Mouse (Mus musculus) myocyte (in vitro differentiated cells): Measurements from ENCODE around the gene Cblb. TPM values are rescaled to one million over a fixed set of nuclear protein-coding genes. Genes with fewer than 3 reads are reported as not detected.

ENCODE experiments used
- H3K27me3 ChIP-seq: one replicate; pipeline ENCODE4 v1.6.1; 2011; ENCODE audit not compliant: control insufficient read depth, insufficient read depth, insufficient read length
- H3K36me3 ChIP-seq: one replicate; pipeline ENCODE4 v1.6.1; 2011; ENCODE audit not compliant: control insufficient read depth, insufficient read depth
- H3K4me2 ChIP-seq: one replicate; pipeline ENCODE4 v1.6.1; 2011; ENCODE audit warnings: low read depth, control low read depth
- H3K4me3 ChIP-seq: one replicate; pipeline ENCODE4 v1.5.1; 2011; ENCODE audit warnings: mild to moderate bottlenecking, control low read depth, moderate library complexity
- H3K79me2 ChIP-seq: one replicate; pipeline ENCODE4 v1.6.1; 2011; ENCODE audit not compliant: control insufficient read depth, insufficient read depth
- H3ac ChIP-seq: one replicate; pipeline ENCODE4 v1.6.1; 2011; ENCODE audit not compliant: control insufficient read depth, insufficient read length
- CEBPB ChIP-seq: IDR thresholded peaks from 2 replicates; pipeline ENCODE4 v1.6.1; 2011; ENCODE audit warnings: mild to moderate bottlenecking, moderate library complexity; ENCODE audit not compliant: poor library complexity, insufficient read depth, severe bottlenecking
- E2F4 ChIP-seq: IDR thresholded peaks from one replicate; pipeline ENCODE4 v1.6.1; 2011; ENCODE audit warnings: mild to moderate bottlenecking, control low read depth, moderate library complexity; ENCODE audit not compliant: insufficient read depth
- MAX ChIP-seq: IDR thresholded peaks from one replicate; pipeline ENCODE4 v1.6.1; 2011; ENCODE audit warnings: low read depth, mild to moderate bottlenecking, control low read depth
- MYOD1 ChIP-seq, 3 experiments: IDR thresholded peaks; one replicate each; pipeline ENCODE4 v1.6.1; 2011; ENCODE audit warnings: control low read depth in 2 of 3, low read depth in 2 of 3, mild to moderate bottlenecking in 2 of 3, moderate library complexity in 1 of 3; ENCODE audit not compliant: insufficient read length in 2 of 3, control insufficient read depth in 1 of 3
- MYOG ChIP-seq, 3 experiments: IDR thresholded peaks; one replicate each; pipeline ENCODE4 v1.6.1; 2011; ENCODE audit warnings: control low read depth in 2 of 3, low read depth in 2 of 3, mild to moderate bottlenecking in 2 of 3; ENCODE audit not compliant: insufficient read length in 2 of 3, control insufficient read depth in 1 of 3, insufficient read depth in 1 of 3
- POLR2A ChIP-seq: IDR thresholded peaks from one replicate; pipeline ENCODE4 v1.6.1; 2011; ENCODE audit warnings: low read depth, mild to moderate bottlenecking, control low read depth, moderate library complexity; ENCODE audit not compliant: insufficient read length
- POLR2AphosphoS2 ChIP-seq: IDR thresholded peaks from one replicate; pipeline ENCODE4 v1.6.1; 2011; ENCODE audit warnings: low read depth, control low read depth; ENCODE audit not compliant: insufficient read length
- REST ChIP-seq: IDR thresholded peaks from one replicate; pipeline ENCODE4 v1.6.1; 2011; ENCODE audit warnings: mild to moderate bottlenecking, control low read depth, moderate library complexity; ENCODE audit not compliant: insufficient read depth, insufficient read length
- SRF ChIP-seq: IDR thresholded peaks from one replicate; pipeline ENCODE4 v1.6.1; 2011; ENCODE audit warnings: low read depth; ENCODE audit not compliant: control insufficient read depth, insufficient read length
- TCF12 ChIP-seq: IDR thresholded peaks from one replicate; pipeline ENCODE4 v1.6.1; 2011; ENCODE audit warnings: mild to moderate bottlenecking, control low read depth; ENCODE audit not compliant: poor library complexity, insufficient read depth, severe bottlenecking
- TCF3 ChIP-seq: IDR thresholded peaks from one replicate; pipeline ENCODE4 v1.6.1; 2011; ENCODE audit warnings: low read depth, control low read depth; ENCODE audit not compliant: insufficient read length
- USF1 ChIP-seq: IDR thresholded peaks from one replicate; pipeline ENCODE4 v1.6.1; 2011; ENCODE audit warnings: low read depth, mild to moderate bottlenecking, control low read depth, moderate library complexity
- polyA plus RNA-seq: library from polyadenylated mRNA; unstranded; fragments of >200 nt; fragmentation: generic; extraction: Trizol; gene quantifications from one replicate; pipeline ENCODE4 v1.2.1, GENCODE M21; 2012; ENCODE audit warnings: missing spikeins

Gene Cblb
- polyA plus RNA-seq, 1 experiment: 7.7 TPM

DNA sequence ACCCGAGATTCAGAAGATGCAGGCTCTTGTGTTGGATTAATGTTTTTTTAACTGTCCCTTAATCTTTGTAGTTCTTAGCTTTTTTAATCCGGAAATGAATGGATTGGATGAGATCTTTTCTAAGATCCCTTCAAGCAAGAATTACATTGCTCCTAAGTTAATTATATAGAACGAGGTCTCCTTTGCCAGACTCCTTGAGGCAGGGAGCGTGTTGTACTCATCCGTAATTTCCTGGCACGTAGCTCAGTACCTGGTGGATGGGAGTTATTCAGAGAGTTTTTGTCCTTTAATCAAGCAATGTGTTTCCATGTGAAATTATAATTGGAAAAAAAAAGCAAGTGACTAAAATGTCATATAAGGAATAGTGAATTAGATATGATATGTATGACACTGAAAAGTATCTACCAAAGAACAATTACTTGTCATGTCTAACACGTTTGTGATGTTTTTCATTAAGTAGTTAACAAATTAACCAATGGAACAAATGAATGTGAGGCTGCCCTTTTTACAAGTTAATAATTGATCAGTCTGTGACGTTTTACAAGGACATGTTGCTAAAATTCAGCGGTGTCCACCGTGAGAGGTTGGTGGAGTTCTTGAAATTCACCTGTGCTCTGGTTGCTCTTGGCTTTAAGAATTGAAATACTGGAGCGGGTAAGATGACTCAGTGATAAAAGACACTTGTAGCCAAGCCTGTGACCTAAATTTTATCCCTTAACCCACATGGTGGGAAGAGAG lies 12.5 kb downstream of the Cblb start:
- TF ChIP-seq USF1: no peak
- TF ChIP-seq POLR2AphosphoS2: no peak
- TF ChIP-seq E2F4: no peak
- no peak for TF ChIP-seq REST
- no peak overlapping the region for H3K4me2 ChIP-seq
- H3ac ChIP-seq: no peak overlapping the region
- H3K27me3 ChIP-seq: no peaks in the 10 kb centered on the region
- no peak overlapping the region for H3K4me3 ChIP-seq
- H3K36me3 ChIP-seq: peaks cover 19% of the 10 kb centered on the region
- peaks cover 78% of the 10 kb centered on the region for H3K79me2 ChIP-seq

DNA sequence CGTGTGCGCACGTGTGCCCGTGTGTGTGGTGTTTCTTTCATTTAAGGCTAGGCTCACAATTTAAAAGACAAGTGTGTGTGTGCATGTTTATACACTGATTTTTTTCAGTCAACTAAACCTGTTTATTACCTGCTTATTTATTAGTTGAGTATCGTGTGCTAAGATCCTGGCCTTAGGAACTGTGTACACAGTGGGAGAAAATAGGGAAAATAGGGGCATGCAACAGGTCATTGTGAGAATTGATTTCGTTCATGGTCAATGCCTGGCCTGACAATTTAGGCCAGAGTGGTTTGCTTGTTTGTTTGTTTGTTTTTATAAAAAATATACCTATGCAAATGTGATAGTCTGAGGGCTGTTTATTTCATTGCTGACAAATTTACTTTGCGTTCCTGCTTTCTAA lies 13.5 kb downstream of the Cblb start:
- no peak overlapping the region for H3ac ChIP-seq
- peaks cover 21% of the 10 kb centered on the region for H3K36me3 ChIP-seq
- H3K4me2 ChIP-seq: no peak overlapping the region
- H3K27me3 ChIP-seq: no peaks in the 10 kb centered on the region
- H3K79me2 ChIP-seq: peaks cover 69% of the 10 kb centered on the region
- H3K4me3 ChIP-seq: no peak overlapping the region
- no peak for TF ChIP-seq MYOD1 (IDR thresholded peaks at IDR 0.05; ENCODE audit: control insufficient read depth in 1 of 3, insufficient read length in 2 of 3, low read depth in 2 of 3)
- TF ChIP-seq REST: no peak
- TF ChIP-seq E2F4: no peak
- TF ChIP-seq TCF3: no peak
- TF ChIP-seq SRF: no peak
- TF ChIP-seq POLR2A: no peak
- TF ChIP-seq TCF12: no peak
- TF ChIP-seq USF1: no peak
- TF ChIP-seq MYOG (IDR thresholded peaks at IDR 0.05; ENCODE audit: control insufficient read depth in 1 of 3, insufficient read depth in 1 of 3, insufficient read length in 2 of 3, low read depth in 2 of 3): no peak
- no peak for TF ChIP-seq CEBPB

DNA sequence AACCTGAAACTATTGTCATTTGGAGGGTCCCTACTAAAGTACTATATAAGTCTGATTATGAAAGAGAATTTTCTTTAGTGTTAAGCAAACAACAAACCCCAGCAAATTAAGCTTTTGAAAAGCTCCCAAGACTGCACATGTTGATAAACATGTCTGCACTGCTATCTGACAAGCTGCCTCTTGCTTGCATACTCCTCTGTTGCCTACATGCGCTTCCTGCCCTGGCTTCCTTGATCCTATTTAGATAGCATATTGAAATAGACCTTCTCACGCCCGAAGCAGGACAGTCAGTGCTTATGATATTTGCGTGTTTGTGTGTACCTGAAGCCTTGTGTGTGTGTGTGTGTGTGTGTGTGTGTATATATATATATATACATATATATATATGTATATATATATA lies 14.0 kb downstream of the Cblb start:
- TF ChIP-seq E2F4 (no peak), CEBPB (no peak), POLR2A (no peak), MYOG (IDR thresholded peaks at IDR 0.05; ENCODE audit: control insufficient read depth in 1 of 3, insufficient read depth in 1 of 3, insufficient read length in 2 of 3, low read depth in 2 of 3) (no peak), USF1 (no peak), MAX (no peak), POLR2AphosphoS2 (no peak), SRF (no peak), REST (no peak), TCF12 (no peak), MYOD1 (IDR thresholded peaks at IDR 0.05; ENCODE audit: control insufficient read depth in 1 of 3, insufficient read length in 2 of 3, low read depth in 2 of 3) (no peak), TCF3 (no peak)
- Histone ChIP-seq H3K4me3 (no peak overlapping the region), H3K79me2 (peaks cover 64% of the 10 kb centered on the region)

GRCm38 (mm10) chr16:52046464-52046863 lies 15.4 kb downstream of the Cblb start:
- Histone ChIP-seq H3K4me3 (no peak overlapping the region), H3K36me3 (peaks cover 21% of the 10 kb centered on the region), H3ac (no peak overlapping the region), H3K4me2 (no peak overlapping the region), H3K27me3 (no peaks in the 10 kb centered on the region), H3K79me2 (peaks cover 56% of the 10 kb centered on the region)
- TF ChIP-seq MYOD1 (IDR thresholded peaks at IDR 0.05; ENCODE audit: control insufficient read depth in 1 of 3, insufficient read length in 2 of 3, low read depth in 2 of 3) (no peak), TCF3 (no peak), SRF (no peak), E2F4 (no peak), POLR2A (no peak), TCF12 (no peak)

More for the DNA sequence above, 14.0 kb downstream of the Cblb start:
- Histone ChIP-seq H3ac (no peak overlapping the region), H3K36me3 (peaks cover 21% of the 10 kb centered on the region), H3K27me3 (no peaks in the 10 kb centered on the region), H3K4me2 (no peak overlapping the region)

DNA sequence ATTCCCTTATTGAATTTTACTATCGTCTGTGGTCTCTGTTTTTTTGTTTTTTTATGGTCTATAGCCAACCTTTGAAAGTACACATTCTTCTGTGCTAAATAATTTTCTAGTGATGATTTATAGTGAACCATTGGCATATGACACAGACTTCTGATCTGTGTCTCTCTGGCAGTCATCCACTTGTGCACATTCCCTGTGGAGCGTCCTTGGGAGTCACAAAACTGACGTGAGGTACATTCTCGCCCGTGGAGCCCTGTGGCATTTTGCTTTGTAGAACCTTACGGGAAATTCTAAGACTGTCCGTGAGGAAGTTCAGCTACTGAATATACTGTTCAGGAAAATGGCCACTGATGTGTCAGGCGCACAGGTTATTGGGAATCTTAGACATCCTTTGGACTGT lies 20.1 kb downstream of the Cblb start:
- H3K4me3 ChIP-seq: no peak overlapping the region
- no peak overlapping the region for H3K4me2 ChIP-seq
- H3K27me3 ChIP-seq: no peaks in the 10 kb centered on the region
- no peak overlapping the region for H3ac ChIP-seq
- H3K36me3 ChIP-seq: peaks cover 21% of the 10 kb centered on the region
- H3K79me2 ChIP-seq: peaks cover 38% of the 10 kb centered on the region
- TF ChIP-seq REST: no peak
